Mouse (Mus musculus) liver, embryonic 11.5 days (tissue): ENCODE measurements at regions not wholly inside any gene's neighbourhood (a gene's known extent, or its start where the extent isn't known, plus 50 kb on each side); places are given as distances from the start of the nearest gene placed in this dataset.

ENCODE experiments used
- ATAC-seq: fragments of 200-750 bp; cut with Nextera tagmentation; replicated peaks from 2 replicates; pipeline ENCODE4 v1.8.0; 2017; ENCODE audit warnings: moderate number of reproducible peaks, mild to moderate bottlenecking, moderate TSS enrichment, moderate library complexity; ENCODE audit not compliant: low FRiP score
- DNase-seq: peaks from one replicate; pipeline ENCODE4 v3.0.0-alpha.2; 2017; ENCODE audit warnings: low spot score
- H3K27ac ChIP-seq: fragments of 300-500 bp; sonication (generic); 2 replicates; pipeline ENCODE4 v1.5.1; 2014; ENCODE audit warnings: mild to moderate bottlenecking, low read depth, low read length, control low read depth
- H3K27me3 ChIP-seq: fragments of 300-500 bp; sonication (generic); replicated peaks from 2 replicates; pipeline ENCODE4 v1.6.1; 2014; ENCODE audit warnings: low read length, mixed read lengths; ENCODE audit not compliant: control insufficient read depth, insufficient read depth
- H3K36me3 ChIP-seq: fragments of 300-500 bp; sonication (generic); 2 replicates; pipeline ENCODE4 v1.6.1; 2014; ENCODE audit warnings: mild to moderate bottlenecking, low read length, moderate library complexity, mixed read lengths; ENCODE audit not compliant: control insufficient read depth, insufficient read depth
- H3K4me1 ChIP-seq: fragments of 300-500 bp; sonication (generic); replicated peaks from 2 replicates; pipeline ENCODE4 v1.6.1; 2014; ENCODE audit warnings: low read length, mixed read lengths; ENCODE audit not compliant: control insufficient read depth, insufficient read depth
- H3K4me2 ChIP-seq: fragments of 300-500 bp; sonication (generic); 2 replicates; pipeline ENCODE4 v1.6.1; 2014; ENCODE audit warnings: mild to moderate bottlenecking, control low read depth, moderate library complexity
- H3K4me3 ChIP-seq: fragments of 300-500 bp; sonication (generic); 2 replicates; pipeline ENCODE4 v1.5.1; 2014; ENCODE audit warnings: low read depth, low read length, control low read depth
- H3K9ac ChIP-seq: fragments of 300-500 bp; sonication (generic); 2 replicates; pipeline ENCODE4 v1.6.1; 2014; ENCODE audit warnings: low read depth, low read length, control low read depth
- H3K9me3 ChIP-seq: fragments of 300-500 bp; sonication (generic); 2 replicates; pipeline ENCODE4 v1.6.1; 2016; ENCODE audit warnings: low read length, inconsistent platforms, mixed read lengths; ENCODE audit not compliant: control insufficient read depth
- WGBS: fragments of 180-500 bp; shearing (Covaris S2); extraction: QIAGEN DNeasy Blood & Tissue Kit; methylation state at CpG from one replicate; pipeline ENCODE4 v1.1.7; 2014; 5-methylcytosine and 5-hydroxymethylcytosine counted together

DNA sequence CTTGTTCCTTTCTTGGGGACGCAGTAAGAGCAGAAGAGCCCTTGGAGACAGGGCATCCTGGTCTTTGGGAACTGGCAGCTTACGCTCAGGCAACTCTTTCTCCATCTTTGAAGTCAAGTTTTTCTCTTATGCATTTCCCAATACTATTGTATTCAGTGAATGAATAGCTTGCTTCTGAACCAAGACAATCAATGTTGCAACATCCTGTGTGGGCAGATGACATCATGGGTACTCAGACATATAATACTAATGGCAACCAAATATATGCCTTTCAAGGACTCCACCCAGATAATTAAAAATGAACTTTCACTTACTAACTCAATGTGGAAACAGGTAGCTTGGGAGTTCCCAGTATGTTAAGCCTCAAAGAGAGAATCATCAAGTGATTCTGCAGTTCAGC, 104.6 kb downstream of the Ngf start:
- no peak overlapping the region for H3K9ac ChIP-seq
- H3K27me3 ChIP-seq = no peaks in the 10 kb centered on the region
- ATAC-seq = no peak
- no peak overlapping the region for H3K4me2 ChIP-seq
- DNase-seq = no peak
- no peaks in the 10 kb centered on the region for H3K36me3 ChIP-seq
- no peak overlapping the region for H3K4me3 ChIP-seq
- H3K27ac ChIP-seq = no peak overlapping the region
- no peaks in the 10 kb centered on the region for H3K4me1 ChIP-seq
- H3K9me3 ChIP-seq = no peaks in the 10 kb centered on the region
- WGBS = 74% methylated on average over 2 of the region's 2 CpGs

DNA sequence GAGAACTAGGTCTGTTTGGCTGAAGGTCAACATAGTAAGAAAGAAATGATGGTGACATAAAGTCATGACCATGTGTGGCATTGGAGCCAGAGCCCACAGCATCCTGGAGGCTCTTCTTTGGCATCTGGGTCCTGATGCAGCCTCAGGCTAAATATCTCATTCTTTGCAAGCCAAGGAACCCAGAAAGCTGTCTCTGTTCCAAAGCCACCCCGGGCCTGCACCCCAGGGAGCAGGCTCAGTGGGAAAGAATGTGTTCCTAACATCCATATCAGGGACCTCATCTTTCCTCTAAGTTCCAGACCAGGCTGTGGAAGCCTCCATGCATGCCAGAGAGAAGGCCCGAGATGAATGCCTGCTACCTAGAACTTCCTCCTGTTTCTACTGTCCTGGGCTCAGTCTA, 107.2 kb downstream of the Ngf start:
- H3K9me3 ChIP-seq = no peaks in the 10 kb centered on the region
- ATAC-seq (no peak), DNase-seq (no peak)
- H3K36me3 ChIP-seq = no peaks in the 10 kb centered on the region
- 78% methylated on average over 2 of the region's 2 CpGs for WGBS
- no peak overlapping the region for H3K27ac ChIP-seq
- H3K9ac ChIP-seq = no peak overlapping the region
- no peak overlapping the region for H3K4me3 ChIP-seq
- no peaks in the 10 kb centered on the region for H3K27me3 ChIP-seq
- H3K4me2 ChIP-seq = no peak overlapping the region
- no peaks in the 10 kb centered on the region for H3K4me1 ChIP-seq

DNA sequence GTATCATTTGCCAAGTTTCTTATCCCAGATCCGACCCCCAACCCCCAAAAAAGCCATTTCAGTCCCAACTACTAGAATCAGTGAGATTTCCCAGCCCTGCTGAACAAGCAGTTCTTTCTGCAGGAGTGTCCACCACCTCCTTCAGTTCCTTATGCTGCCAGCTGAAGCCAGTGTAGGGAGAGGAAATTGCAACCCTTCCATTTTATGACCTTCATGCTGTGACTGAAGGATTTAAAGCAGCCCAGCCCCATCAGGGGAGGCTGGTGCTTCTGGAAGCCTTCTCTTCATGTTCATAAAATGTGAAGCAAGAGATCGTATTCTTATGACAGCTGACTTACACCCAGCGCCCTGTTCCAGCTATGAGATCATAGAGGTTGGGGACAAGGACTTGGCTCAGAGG, 112.1 kb downstream of the Ngf start:
- 73% methylated on average over 3 of the region's 3 CpGs for WGBS
- DNase-seq = no peak

DNA sequence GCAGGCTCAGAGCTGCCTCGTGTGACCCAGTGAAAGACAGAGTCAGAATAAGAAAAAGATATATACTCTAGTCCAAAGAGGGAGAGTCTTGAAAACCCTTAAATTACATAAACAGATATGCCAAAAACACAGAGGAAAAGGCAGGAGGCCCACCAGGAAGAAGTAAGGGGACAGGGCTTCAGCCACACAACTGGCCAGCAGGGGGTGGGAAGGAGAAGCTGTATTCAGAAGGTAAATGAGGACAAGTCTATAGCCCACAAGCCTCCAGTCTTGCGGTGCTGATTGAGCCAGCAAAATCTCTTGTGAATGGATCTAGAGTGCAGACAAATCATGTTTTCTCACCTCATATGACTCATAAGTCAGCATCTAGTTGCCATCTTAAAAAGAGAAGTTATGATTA, 115.4 kb downstream of the Ngf start:
- WGBS = 64% methylated on average over 2 of the region's 2 CpGs

More for the DNA sequence above, 112.1 kb downstream of the Ngf start:
- Histone ChIP-seq H3K36me3 (no peaks in the 10 kb centered on the region), H3K4me1 (no peaks in the 10 kb centered on the region), H3K4me2 (no peak overlapping the region), H3K27ac (no peak overlapping the region), H3K4me3 (no peak overlapping the region), H3K9ac (no peak overlapping the region), H3K27me3 (no peaks in the 10 kb centered on the region), H3K9me3 (no peaks in the 10 kb centered on the region)
- no peak for ATAC-seq

DNA sequence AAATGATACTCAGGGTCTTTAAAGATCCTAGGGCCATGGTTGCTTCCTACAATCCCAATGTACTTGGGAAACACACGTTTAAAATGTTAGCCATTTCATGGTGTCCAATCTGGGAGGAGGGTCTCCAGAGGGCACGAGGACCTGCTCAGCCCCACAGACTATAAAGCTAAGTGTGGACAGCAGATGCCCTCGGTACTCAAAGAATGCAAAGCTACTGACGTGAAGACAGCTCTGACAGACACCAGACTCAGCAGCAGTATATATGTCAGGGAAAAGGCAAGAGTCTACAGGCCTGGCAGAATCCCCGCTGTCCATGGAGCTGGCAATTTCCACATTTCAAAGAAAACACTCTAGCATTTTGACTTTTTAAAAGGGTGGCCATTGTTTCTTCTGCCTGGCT, 116.5 kb downstream of the Ngf start:
- no peaks in the 10 kb centered on the region for H3K27me3 ChIP-seq
- H3K9me3 ChIP-seq = no peaks in the 10 kb centered on the region
- H3K4me3 ChIP-seq = no peak overlapping the region
- DNase-seq (peak; percentile 6), ATAC-seq (no peak)
- no peak overlapping the region for H3K27ac ChIP-seq
- 52% methylated on average over 5 of the region's 5 CpGs for WGBS
- no peaks in the 10 kb centered on the region for H3K36me3 ChIP-seq
- H3K4me2 ChIP-seq = no peak overlapping the region
- H3K9ac ChIP-seq = no peak overlapping the region
- H3K4me1 ChIP-seq = no peaks in the 10 kb centered on the region

More for the DNA sequence above, 115.4 kb downstream of the Ngf start:
- Histone ChIP-seq H3K9ac (no peak overlapping the region), H3K27me3 (no peaks in the 10 kb centered on the region), H3K27ac (no peak overlapping the region), H3K4me3 (no peak overlapping the region), H3K4me1 (no peaks in the 10 kb centered on the region), H3K36me3 (no peaks in the 10 kb centered on the region), H3K4me2 (no peak overlapping the region), H3K9me3 (no peaks in the 10 kb centered on the region)
- DNase-seq (peak; percentile 10), ATAC-seq (no peak)

DNA sequence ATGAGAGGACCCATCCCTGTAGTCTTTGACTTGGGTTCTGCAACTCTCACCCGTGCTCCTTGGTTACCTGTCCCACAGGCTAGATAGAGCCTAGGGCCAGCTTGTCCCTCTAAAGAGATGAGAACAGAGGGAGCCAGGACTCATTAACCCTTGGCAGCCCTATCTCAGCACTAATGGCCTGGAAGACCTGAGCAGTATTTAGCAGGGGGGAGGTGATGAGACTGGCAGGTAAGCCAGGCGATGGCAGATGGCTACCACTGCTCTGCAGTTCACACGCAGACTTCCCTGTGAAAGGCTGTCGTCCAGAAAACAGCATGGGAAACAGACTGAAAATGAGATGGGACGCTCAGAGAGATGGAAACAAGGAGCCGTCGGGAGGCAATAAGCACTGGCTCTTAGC, 122.3 kb downstream of the Ngf start:
- no peak for ATAC-seq
- H3K36me3 ChIP-seq = no peaks in the 10 kb centered on the region
- no peaks in the 10 kb centered on the region for H3K9me3 ChIP-seq
- no peak overlapping the region for H3K4me2 ChIP-seq
- no peaks in the 10 kb centered on the region for H3K27me3 ChIP-seq
- H3K9ac ChIP-seq = no peak overlapping the region
- DNase-seq = no peak
- H3K27ac ChIP-seq = no peak overlapping the region
- no peaks in the 10 kb centered on the region for H3K4me1 ChIP-seq
- WGBS = 68% methylated on average over 7 of the region's 7 CpGs
- H3K4me3 ChIP-seq = no peak overlapping the region

DNA sequence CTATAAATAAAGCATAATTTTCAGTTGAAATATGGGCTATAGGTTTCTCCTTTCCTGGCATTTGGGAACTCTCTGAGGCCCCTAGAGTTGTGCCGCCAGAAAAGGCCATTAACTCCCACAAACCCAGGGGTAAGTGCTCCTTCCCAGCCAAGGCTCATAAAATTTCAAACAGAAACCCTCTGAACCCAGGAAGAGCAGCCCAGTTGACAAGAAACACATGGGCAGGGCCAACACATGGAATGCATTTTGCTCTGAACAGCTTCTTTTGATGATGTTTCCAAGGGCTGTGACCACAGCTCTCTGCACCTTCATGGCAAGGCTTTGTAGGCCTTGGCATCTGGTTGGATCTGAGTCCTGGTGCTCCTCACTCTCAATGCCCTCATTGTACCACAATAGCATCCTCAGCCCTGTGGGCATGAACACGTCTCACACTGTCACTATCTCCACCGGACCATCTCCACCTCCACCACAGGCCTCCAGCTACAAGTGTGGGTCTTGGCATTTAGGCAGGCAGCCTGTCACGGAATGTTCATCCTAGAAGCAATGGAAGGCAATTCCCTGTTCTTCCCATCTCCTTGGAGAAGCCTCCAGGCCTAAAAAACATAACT, 127.3 kb downstream of the Ngf start:
- Histone ChIP-seq H3K4me3 (no peak overlapping the region), H3K36me3 (no peaks in the 10 kb centered on the region), H3K4me2 (no peak overlapping the region), H3K9ac (no peak overlapping the region), H3K9me3 (no peaks in the 10 kb centered on the region), H3K27me3 (no peaks in the 10 kb centered on the region), H3K27ac (no peak overlapping the region), H3K4me1 (no peaks in the 10 kb centered on the region)
- WGBS = 79% methylated on average over 4 of the region's 4 CpGs
- DNase-seq (no peak), ATAC-seq (no peak)

DNA sequence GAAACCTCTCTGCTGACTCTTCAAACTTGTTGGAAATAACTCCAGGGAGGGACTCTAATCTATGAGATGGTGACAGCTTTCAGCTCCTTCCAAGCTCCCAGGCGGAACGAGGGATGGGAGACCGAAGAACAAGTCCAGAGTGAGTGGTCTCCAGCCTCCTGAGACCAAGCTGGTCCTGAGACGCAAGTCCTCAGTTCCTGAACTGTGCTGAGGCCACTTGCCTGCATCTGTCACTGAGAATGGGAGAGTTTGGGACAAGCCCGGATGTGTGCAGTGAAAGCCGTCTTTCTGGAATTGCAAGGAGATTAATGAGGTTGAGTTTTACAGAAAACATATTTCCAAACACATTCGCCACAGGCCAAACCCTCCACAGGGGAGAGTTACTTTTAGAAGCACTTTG, 129.3 kb downstream of the Ngf start:
- Histone ChIP-seq H3K4me3 (no peak overlapping the region), H3K27ac (no peak overlapping the region), H3K4me2 (no peak overlapping the region), H3K9me3 (no peaks in the 10 kb centered on the region), H3K4me1 (no peaks in the 10 kb centered on the region), H3K36me3 (no peaks in the 10 kb centered on the region), H3K9ac (no peak overlapping the region), H3K27me3 (no peaks in the 10 kb centered on the region)
- no peak for ATAC-seq
- 81% methylated on average over 7 of the region's 7 CpGs for WGBS
- DNase-seq = no peak

DNA sequence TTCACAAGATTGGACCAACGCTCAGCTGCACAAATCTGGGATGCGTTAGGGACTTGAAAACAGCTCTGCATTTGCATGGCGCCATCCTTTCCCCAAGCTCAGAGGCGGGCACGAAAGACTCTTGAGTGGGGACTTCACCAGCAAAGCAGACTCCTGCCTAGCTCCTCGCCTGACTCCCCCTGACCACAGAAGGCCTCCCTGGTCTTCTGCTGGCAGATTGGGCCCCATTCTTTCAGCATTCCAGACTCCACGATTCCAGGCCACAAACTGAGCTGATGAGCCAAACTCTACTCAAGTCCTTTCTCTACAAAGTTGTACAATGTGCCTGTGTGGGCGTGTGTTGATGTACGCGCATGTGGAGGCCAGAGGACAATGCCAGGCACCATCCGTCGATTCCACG, 131.6 kb upstream of the Tspan2 start:
- no peak overlapping the region for H3K27ac ChIP-seq
- ATAC-seq = no peak
- DNase-seq = no peak

More for the DNA sequence above, 131.6 kb upstream of the Tspan2 start:
- Histone ChIP-seq H3K4me3 (no peak overlapping the region), H3K4me2 (no peak overlapping the region), H3K9me3 (no peaks in the 10 kb centered on the region), H3K4me1 (no peaks in the 10 kb centered on the region), H3K9ac (no peak overlapping the region), H3K27me3 (no peaks in the 10 kb centered on the region), H3K36me3 (no peaks in the 10 kb centered on the region)
- WGBS = 86% methylated on average over 13 of the region's 13 CpGs
